Mouse (Mus musculus) olfactory bulb, adult 2 months (tissue): ENCODE results near the gene Gm49486.

Source experiments
- CTCF ChIP-seq: fragments of 200-500 bp; IDR thresholded peaks from 2 replicates; pipeline ENCODE4 v1.5.1; 2012; ENCODE audit warnings: low read depth, mild to moderate bottlenecking, low read length, moderate library complexity; ENCODE audit not compliant: insufficient read depth
- POLR2A ChIP-seq: fragments of 200-500 bp; IDR thresholded peaks from 2 replicates; pipeline ENCODE4 v1.6.1; 2012; ENCODE audit warnings: mild to moderate bottlenecking, low read depth, low read length, moderate library complexity; ENCODE audit not compliant: insufficient read depth

GRCm38 (mm10) chr15:79244071-79244893 is 15.1 kb downstream of the Gm49486 start:
- TF ChIP-seq POLR2A (no peak), CTCF (no peak)
